Mouse (Mus musculus): ENCODE measurements around the gene Chrne. TPM values are rescaled to one million over a fixed set of nuclear protein-coding genes. Genes with fewer than 3 reads are reported as not detected.

The Chrne gene
- 0.33 TPM in 1 of 2 replicates, not detected in the other for polyA plus RNA-seq (2015; fragmentation: Nextera tagmentation; extraction: Ambion mirVana)

DNA sequence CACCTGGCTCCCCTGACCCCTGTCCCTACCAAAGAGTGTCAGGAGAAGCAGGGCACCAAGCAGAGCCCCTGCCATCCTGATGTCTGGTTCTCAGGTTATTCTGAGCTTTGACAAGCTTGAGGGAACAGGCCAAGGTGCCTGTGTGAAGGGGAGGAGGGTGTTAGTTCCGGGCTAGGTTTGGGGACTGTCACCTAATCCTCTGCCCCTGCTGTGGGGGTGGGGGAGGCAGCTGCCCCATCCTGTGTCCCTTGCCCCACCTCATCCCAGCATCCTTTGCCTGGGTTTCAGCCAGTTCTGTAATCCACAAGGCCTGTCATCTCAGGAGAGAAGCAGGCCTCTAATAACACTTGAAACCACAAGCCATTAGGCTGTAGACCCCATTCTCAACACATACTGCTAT is at the start of gene Chrne:
Gene Chrne (minus strand): TSS at position 116 of the 400 bp plus-strand sequence.
- H3K4me3 ChIP-seq (ENCODE audit: low read length): no peak within 1 kb of the TSS
- H3K4me1 ChIP-seq (replicated peaks; ENCODE audit: control insufficient read depth, insufficient read depth, low read length): peaks cover 15% of the 10 kb centered on the region
- H3K9ac ChIP-seq (ENCODE audit: low read length): no peak within 1 kb of the TSS
- H3K4me2 ChIP-seq (ENCODE audit: low read depth, low read length): no peak within 1 kb of the TSS
- ATAC-seq (ENCODE audit: low read depth): no peak
- no peaks in the 10 kb centered on the region; the same call in 1 of the 2 replicates for H3K27me3 ChIP-seq (ENCODE audit: control insufficient read depth, insufficient read depth, low read depth, low read length)
- WGBS: 27% methylated on average over 1 of the region's 1 CpGs
- no peaks in the 10 kb centered on the region for H3K9me3 ChIP-seq (ENCODE audit: control insufficient read depth, low read length)
- H3K36me3 ChIP-seq (ENCODE audit: control insufficient read depth, insufficient read depth, low read length): no peaks in the 10 kb centered on the region
- H3K27ac ChIP-seq (ENCODE audit: low read length): no peak within 1 kb of the TSS

GRCm38 (mm10) chr11:70668335-70668770 is 49.3 kb upstream of the Chrne start:
- Histone ChIP-seq H3K27me3 (ENCODE audit: control insufficient read depth, insufficient read depth, low read depth, low read length) (no peaks in the 10 kb centered on the region), H3K4me1 (replicated peaks; ENCODE audit: control insufficient read depth, insufficient read depth, low read length) (peaks cover 16% of the 10 kb centered on the region), H3K4me2 (ENCODE audit: low read depth, low read length) (peak overlapping the region; percentile 87), H3K36me3 (ENCODE audit: control insufficient read depth, insufficient read depth, low read length) (peaks cover 18% of the 10 kb centered on the region; the same call in 1 of the 2 replicates), H3K9ac (ENCODE audit: low read length) (peak overlapping the region; percentile 74), H3K4me3 (ENCODE audit: low read length) (peak overlapping the region; percentile 69), H3K9me3 (ENCODE audit: control insufficient read depth, low read length) (no peaks in the 10 kb centered on the region), H3K27ac (ENCODE audit: low read length) (peak overlapping the region; percentile 96)
- under 1% methylated on average over 15 of the region's 15 CpGs for whole genome bisulfite sequencing
- peak; percentile 63 for ATAC-seq (ENCODE audit: low read depth)

DNA sequence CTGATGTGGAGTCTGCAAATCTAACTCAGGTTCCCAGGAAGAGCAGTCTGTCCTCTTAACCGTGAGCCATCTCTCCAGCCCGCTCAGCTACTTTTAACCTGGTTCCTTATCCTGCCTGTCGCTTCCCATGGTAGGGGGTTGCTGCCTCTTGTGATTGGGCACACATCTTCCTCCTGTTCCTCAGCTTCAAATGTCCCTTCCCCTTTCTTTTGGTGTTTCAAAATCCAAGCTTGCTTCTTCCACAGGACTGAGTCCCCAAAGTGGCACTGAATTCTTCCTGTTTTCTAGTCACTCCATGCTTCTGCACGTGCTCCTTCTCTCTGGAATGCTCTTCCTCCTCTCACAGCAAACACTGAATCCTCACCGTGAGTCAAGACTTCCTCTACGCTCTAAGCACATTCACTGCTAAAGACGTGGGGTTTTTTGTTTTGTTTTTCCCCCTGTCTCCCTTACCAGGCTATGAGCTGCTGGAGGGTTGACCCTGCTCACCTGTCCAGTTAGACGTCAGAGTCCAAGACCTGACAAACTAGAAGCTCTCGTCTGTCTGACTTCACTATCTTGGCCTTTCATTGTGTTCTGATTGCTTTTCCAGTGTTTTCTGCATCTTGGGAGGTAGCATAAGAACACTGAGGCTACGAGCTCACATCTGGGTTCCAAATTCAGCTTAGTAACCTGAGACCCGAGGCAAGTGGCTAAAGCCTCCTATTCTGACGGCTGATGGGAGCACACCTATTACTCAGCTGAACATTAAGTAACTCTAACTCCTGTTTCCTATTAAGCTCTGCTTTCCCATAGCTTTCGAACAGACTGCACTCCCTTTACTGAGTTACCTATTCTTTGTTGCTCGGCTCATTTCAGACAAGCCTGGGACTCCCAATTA is 48.5 kb upstream of the Chrne start:
- H3K9ac ChIP-seq (ENCODE audit: low read length): peak overlapping the region; percentile 74
- H3K4me1 ChIP-seq (replicated peaks; ENCODE audit: control insufficient read depth, insufficient read depth, low read length): peaks cover 16% of the 10 kb centered on the region
- peak overlapping the region; percentile 87 for H3K4me2 ChIP-seq (ENCODE audit: low read depth, low read length)
- 51% methylated on average over 14 of the region's 14 CpGs for WGBS
- ATAC-seq (ENCODE audit: low read depth): no peak
- H3K4me3 ChIP-seq (ENCODE audit: low read length): peak overlapping the region; percentile 69
- peak overlapping the region; percentile 96 for H3K27ac ChIP-seq (ENCODE audit: low read length)
- peaks cover 26% of the 10 kb centered on the region for H3K36me3 ChIP-seq (ENCODE audit: control insufficient read depth, insufficient read depth, low read length)
- H3K9me3 ChIP-seq (ENCODE audit: control insufficient read depth, low read length): no peaks in the 10 kb centered on the region
- no peaks in the 10 kb centered on the region for H3K27me3 ChIP-seq (ENCODE audit: control insufficient read depth, insufficient read depth, low read depth, low read length)

- no peak overlapping the region for H3K4me2 ChIP-seq (ENCODE audit: low read depth, low read length)
- H3K4me3 ChIP-seq (ENCODE audit: low read length): no peak overlapping the region
- WGBS: 87% methylated on average over 8 of the region's 8 CpGs
- H3K27me3 ChIP-seq (ENCODE audit: control insufficient read depth, insufficient read depth, low read depth, low read length): no peaks in the 10 kb centered on the region
- ATAC-seq (ENCODE audit: low read depth): no peak
- H3K36me3 ChIP-seq (ENCODE audit: control insufficient read depth, insufficient read depth, low read length): peaks cover 27% of the 10 kb centered on the region
- H3K27ac ChIP-seq (ENCODE audit: low read length): no peak overlapping the region
- H3K9ac ChIP-seq (ENCODE audit: low read length): no peak overlapping the region
- peaks cover 16% of the 10 kb centered on the region for H3K4me1 ChIP-seq (replicated peaks; ENCODE audit: control insufficient read depth, insufficient read depth, low read length)
- no peaks in the 10 kb centered on the region for H3K9me3 ChIP-seq (ENCODE audit: control insufficient read depth, low read length)
Measured at GRCm38 (mm10) chr11:70666687-70667086, 47.7 kb upstream of the Chrne start.

DNA sequence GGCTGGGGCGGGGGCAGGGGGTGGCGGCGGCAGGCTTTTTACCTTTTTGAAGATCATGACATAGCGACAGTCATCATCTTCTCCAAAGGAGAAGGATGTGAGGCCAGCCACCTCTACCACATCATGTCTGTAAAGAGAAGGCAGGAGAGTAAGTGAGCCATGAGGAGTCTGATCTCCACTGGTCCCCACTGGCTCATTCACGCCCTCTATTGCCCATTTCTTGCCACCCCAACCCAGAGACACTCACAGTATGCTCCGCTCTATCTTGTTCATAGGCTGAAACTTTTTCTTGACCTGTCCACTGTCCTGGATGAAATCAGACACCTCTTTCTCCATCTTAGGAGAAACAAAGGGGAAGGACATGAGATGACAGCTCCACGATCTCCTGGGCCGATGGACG is 45.7 kb upstream of the Chrne start:
- ATAC-seq (ENCODE audit: low read depth): no peak
- Histone ChIP-seq H3K27ac (ENCODE audit: low read length) (no peak overlapping the region), H3K9me3 (ENCODE audit: control insufficient read depth, low read length) (no peaks in the 10 kb centered on the region), H3K27me3 (ENCODE audit: control insufficient read depth, insufficient read depth, low read depth, low read length) (no peaks in the 10 kb centered on the region), H3K9ac (ENCODE audit: low read length) (no peak overlapping the region), H3K4me3 (ENCODE audit: low read length) (no peak overlapping the region), H3K4me1 (replicated peaks; ENCODE audit: control insufficient read depth, insufficient read depth, low read length) (peaks cover 10% of the 10 kb centered on the region), H3K4me2 (ENCODE audit: low read depth, low read length) (no peak overlapping the region), H3K36me3 (ENCODE audit: control insufficient read depth, insufficient read depth, low read length) (peaks cover 27% of the 10 kb centered on the region)
- WGBS: 89% methylated on average over 9 of the region's 9 CpGs

DNA sequence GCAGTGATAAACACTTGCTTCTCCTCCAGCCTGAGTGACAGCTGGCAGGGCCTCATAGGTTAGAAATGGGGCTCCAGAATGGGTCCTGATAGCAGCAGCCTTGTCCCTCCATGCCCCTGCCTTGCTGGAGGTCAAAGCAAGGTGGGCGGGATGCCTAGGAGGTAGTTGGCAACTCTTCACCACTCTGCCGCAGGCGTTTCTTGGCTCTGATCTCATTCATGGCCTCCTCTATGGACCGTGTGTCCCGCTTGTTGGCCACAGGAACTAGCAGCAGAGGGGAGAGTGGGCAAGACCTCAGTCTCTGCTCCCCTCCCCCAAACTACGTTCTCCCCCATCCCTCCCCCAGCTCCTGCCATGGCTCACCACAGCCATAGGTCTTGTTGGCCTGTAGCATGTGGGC is 44.9 kb upstream of the Chrne start:
- WGBS: 90% methylated on average over 6 of the region's 6 CpGs
- no peaks in the 10 kb centered on the region for H3K9me3 ChIP-seq (ENCODE audit: control insufficient read depth, low read length)
- no peak overlapping the region for H3K27ac ChIP-seq (ENCODE audit: low read length)
- no peak overlapping the region for H3K9ac ChIP-seq (ENCODE audit: low read length)
- no peak for ATAC-seq (ENCODE audit: low read depth)
- no peak overlapping the region for H3K4me3 ChIP-seq (ENCODE audit: low read length)
- no peak overlapping the region for H3K4me2 ChIP-seq (ENCODE audit: low read depth, low read length)
- no peaks in the 10 kb centered on the region for H3K27me3 ChIP-seq (ENCODE audit: control insufficient read depth, insufficient read depth, low read depth, low read length)
- peaks cover 29% of the 10 kb centered on the region for H3K36me3 ChIP-seq (ENCODE audit: control insufficient read depth, insufficient read depth, low read length)
- H3K4me1 ChIP-seq (replicated peaks; ENCODE audit: control insufficient read depth, insufficient read depth, low read length): peaks cover 10% of the 10 kb centered on the region

DNA sequence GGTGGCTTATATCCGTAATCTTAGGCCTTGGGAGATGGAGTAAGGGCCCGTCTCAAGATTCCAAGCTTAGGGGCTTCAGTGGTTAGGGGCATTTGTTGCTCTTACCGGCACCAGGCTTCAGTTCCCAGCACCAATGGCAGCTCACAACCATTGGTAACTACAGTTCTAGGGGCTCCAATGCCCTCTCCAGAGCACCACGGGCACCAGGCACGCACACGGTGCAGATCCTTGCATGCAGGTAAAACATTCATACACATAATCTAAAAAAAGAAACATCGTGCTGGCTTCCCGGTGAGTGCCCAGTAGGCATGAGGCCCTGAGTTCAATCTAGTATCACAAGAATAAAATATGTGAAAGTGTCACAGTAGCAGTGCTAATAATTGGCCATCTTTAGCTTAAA is 44.1 kb upstream of the Chrne start:
- no peak for ATAC-seq (ENCODE audit: low read depth)
- no peak overlapping the region for H3K9ac ChIP-seq (ENCODE audit: low read length)
- H3K4me1 ChIP-seq (replicated peaks; ENCODE audit: control insufficient read depth, insufficient read depth, low read length): peaks cover 10% of the 10 kb centered on the region
- 89% methylated on average over 8 of the region's 8 CpGs for WGBS
- H3K9me3 ChIP-seq (ENCODE audit: control insufficient read depth, low read length): no peaks in the 10 kb centered on the region
- peaks cover 29% of the 10 kb centered on the region for H3K36me3 ChIP-seq (ENCODE audit: control insufficient read depth, insufficient read depth, low read length)
- no peak overlapping the region for H3K27ac ChIP-seq (ENCODE audit: low read length)
- no peak overlapping the region for H3K4me3 ChIP-seq (ENCODE audit: low read length)
- no peaks in the 10 kb centered on the region for H3K27me3 ChIP-seq (ENCODE audit: control insufficient read depth, insufficient read depth, low read depth, low read length)
- no peak overlapping the region for H3K4me2 ChIP-seq (ENCODE audit: low read depth, low read length)

DNA sequence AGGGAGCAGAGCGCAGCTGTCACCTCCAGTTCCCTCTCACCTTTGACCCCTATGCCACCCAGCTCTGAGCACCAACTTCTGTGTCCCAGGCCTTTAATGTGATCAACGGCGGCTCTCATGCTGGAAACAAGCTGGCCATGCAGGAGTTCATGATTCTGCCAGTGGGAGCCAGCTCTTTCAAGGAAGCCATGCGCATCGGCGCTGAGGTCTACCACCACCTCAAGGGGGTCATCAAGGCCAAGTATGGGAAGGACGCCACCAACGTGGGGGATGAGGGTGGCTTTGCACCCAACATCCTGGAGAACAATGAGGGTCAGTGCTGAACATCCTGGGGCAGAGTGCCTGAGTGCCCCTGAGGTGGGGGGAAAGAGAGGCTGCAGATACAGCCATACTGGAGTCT is 41.6 kb upstream of the Chrne start:
- Histone ChIP-seq H3K9ac (ENCODE audit: low read length) (no peak overlapping the region), H3K36me3 (ENCODE audit: control insufficient read depth, insufficient read depth, low read length) (peaks cover 27% of the 10 kb centered on the region), H3K4me2 (ENCODE audit: low read depth, low read length) (no peak overlapping the region), H3K4me3 (ENCODE audit: low read length) (no peak overlapping the region), H3K27ac (ENCODE audit: low read length) (no peak overlapping the region), H3K9me3 (ENCODE audit: control insufficient read depth, low read length) (no peaks in the 10 kb centered on the region), H3K4me1 (replicated peaks; ENCODE audit: control insufficient read depth, insufficient read depth, low read length) (peaks cover 23% of the 10 kb centered on the region), H3K27me3 (ENCODE audit: control insufficient read depth, insufficient read depth, low read depth, low read length) (no peaks in the 10 kb centered on the region)
- no peak for ATAC-seq (ENCODE audit: low read depth)
- 82% methylated on average over 8 of the region's 8 CpGs for WGBS

DNA sequence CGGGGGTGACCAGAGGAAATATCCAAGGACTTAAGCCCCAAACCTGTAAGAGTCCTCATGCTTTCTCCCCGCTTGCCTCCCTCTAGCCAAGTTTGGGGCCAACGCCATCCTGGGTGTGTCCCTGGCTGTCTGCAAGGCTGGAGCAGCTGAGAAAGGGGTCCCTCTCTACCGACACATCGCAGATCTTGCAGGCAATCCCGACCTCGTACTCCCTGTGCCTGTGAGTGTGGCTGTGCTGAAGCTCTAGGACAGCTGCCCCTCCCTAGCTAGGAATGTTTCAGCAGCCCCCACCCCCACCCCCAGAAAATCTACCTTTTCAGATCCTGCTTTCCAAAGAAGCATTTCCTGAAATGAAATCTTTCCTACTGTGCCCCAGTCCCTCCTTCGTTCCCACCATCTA is 39.9 kb upstream of the Chrne start:
- Histone ChIP-seq H3K9ac (ENCODE audit: low read length) (no peak overlapping the region; the same call in 1 of the 2 replicates), H3K27me3 (ENCODE audit: control insufficient read depth, insufficient read depth, low read depth, low read length) (no peaks in the 10 kb centered on the region), H3K4me1 (replicated peaks; ENCODE audit: control insufficient read depth, insufficient read depth, low read length) (peaks cover 25% of the 10 kb centered on the region), H3K36me3 (ENCODE audit: control insufficient read depth, insufficient read depth, low read length) (peaks cover 15% of the 10 kb centered on the region), H3K27ac (ENCODE audit: low read length) (no peak overlapping the region), H3K9me3 (ENCODE audit: control insufficient read depth, low read length) (no peaks in the 10 kb centered on the region), H3K4me3 (ENCODE audit: low read length) (no peak overlapping the region), H3K4me2 (ENCODE audit: low read depth, low read length) (no peak overlapping the region)
- 49% methylated on average over 8 of the region's 8 CpGs for WGBS
- no peak for ATAC-seq (ENCODE audit: low read depth)

All from lung, embryonic 16.5 days (tissue).